Mouse (Mus musculus) ES-CJ7 (cell line): ENCODE measurements at regions not wholly inside any gene's neighbourhood (a gene's known extent, or its start where the extent isn't known, plus 50 kb on each side); places are given as distances from the start of the nearest gene placed in this dataset.
A peak's percentile ranks its signal among the peaks of the same experiment; 100 is the strongest.

Experiments used
- DNase-seq: peaks from one replicate; pipeline ENCODE4 v3.0.0; 2011; ENCODE audit warnings: low read depth, low spot score

DNA sequence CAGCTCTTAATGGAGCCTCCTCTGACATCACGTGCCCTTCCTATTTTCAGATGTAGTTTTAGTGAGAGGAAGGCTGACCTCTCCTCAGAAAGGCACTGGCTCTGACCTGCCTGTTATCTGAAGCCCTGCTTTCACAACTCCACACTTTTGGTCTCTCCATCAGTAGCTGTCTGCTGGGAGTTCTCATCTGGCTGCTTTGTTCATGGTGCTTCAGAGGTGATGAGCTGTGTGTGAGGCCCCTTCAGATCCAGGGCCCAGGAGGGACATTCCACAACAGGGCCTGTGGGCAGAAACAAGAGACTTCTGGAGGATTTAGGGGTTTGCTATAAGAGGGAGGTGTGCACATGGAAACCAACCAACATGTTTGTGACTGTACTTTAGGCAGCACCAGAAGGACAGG lies 50.8 kb upstream of the Fhl2 start:
- DNase-seq: no peak

DNA sequence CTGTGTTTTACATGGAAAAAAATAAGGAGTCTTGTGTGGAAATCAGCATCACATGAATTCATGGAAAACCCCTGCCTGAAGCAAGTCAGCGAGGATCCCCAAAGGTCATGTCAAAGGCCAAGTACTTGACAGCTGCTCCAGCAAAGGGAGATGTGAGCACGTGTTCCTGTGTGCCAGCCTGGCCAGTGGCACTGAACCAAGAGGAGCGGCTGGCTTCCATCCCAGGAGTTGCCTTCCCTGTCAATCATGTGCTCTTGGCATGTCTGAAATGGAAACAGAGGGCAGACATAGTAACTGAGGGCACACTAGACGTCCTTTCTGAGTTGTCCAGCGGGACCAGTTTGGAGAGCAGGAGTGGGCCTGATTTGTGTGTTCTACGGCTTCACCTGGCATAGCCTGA lies 53.5 kb upstream of the Fhl2 start:
- DNase-seq: no peak

DNA sequence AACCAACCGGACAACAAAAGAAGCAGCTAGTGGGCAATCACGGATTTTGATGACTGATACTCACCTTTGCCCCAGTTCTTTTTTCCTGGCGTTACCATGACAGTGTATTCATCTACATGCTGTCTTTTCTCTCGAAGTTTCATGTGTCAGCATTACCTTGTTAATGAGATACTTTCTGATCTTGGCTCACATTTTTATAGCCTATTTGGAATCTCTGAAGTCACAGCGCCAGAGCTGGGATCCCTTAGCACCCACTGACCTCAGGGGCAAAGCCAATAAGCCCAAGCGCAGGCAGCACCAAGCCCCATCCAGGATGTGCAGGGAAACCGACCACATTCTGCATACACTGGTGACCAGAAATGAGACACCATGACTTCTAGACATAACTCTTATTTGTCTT lies 54.6 kb upstream of the Fhl2 start:
- no peak for DNase-seq

DNA sequence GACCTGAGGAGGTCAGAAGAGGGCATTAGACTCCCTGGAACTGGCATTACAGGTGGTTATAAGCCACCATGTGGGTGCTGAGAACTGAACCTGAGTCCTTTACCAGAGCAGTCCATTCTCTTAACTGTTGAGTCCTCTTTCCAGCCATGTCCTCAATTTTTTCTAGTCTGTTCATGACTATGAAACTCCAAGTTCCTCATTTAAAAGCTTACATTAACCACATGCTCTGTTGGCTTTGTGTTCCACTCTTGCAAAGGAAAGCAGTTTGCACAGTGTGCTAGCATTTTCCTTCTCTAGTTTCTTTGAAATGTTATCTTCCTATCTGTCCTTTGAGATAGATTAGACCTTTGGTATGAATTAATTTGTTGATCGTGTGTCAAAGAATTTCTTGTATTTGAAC lies 57.3 kb upstream of the Fhl2 start:
- DNase-seq: no peak

DNA sequence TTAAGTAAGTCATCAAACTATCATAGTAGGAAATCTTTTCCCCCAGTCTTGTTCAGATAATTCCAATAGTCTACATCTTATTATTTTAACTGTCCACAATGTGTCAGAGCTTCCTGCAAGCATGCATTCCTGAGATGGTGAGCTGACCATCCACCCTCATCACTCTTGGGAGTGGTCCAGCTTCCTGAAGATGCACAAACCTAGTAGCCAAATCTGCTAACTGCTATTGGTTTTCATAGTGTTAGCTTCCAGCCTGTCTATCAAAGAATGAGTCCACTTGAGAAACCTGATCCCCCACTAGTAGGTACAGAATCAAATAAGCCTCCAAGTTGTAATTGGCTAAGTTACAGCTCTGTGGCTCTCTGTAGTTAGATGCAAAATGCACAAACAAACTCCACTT lies 59.3 kb upstream of the Fhl2 start:
- DNase-seq: no peak

DNA sequence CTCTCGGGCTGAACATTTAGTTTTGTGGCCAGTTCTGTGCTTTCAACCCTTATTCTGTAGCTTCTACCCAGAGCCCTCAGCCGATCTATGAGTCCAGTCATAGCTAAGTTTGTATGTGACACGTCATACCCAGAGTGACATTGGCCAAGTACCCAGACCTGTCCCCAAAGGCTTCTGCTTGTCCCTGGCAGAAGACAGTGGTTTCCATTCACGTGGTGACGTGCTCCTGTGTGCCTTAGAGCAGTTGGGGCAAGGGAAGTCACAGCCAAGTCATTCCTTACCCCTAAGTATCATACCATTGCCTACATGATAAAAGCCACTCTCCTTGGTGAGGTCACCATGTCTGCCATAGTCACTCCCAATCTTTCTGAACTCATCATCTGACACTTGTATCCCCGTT lies 61.1 kb upstream of the Fhl2 start:
- DNase-seq: no peak

DNA sequence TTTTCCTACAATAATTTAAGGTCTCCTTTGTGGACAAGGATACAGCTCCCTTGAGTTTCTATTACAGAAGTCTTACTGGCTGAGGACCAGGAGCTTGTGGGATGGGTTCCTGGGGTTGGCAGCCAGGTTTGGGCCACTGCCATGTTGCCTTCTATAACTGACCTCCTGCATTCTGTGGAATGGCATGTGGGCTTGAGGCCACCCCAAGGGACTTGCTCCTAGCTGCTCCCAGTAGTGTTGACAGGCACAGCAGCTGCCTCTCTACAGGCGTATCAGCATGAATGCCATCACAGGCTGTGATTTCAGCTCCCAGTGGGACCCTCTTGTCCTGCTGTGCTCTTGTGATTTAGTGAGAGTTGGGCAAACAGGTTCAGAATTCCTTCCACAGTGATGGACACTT lies 63.1 kb upstream of the Fhl2 start:
- no peak for DNase-seq

DNA sequence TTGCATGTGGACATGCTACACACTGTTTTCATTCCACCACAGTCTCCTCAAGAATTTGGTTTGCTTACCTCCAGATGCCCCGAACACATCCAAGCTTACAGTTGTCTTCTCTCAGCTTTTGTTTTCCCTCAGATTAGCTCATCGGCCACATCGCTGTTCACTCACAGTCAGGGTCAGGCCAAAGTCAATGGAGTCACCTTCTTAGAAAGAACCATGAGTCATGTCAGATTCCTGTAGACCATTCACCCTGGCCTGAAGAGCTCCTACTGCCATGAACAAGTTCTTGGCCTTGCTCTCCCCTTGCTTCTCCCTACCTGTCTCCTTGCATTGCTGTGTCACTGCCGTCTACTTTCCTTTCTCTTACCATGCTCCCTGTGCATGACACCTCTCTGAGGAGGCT lies 63.7 kb upstream of the Fhl2 start:
- DNase-seq: no peak

DNA sequence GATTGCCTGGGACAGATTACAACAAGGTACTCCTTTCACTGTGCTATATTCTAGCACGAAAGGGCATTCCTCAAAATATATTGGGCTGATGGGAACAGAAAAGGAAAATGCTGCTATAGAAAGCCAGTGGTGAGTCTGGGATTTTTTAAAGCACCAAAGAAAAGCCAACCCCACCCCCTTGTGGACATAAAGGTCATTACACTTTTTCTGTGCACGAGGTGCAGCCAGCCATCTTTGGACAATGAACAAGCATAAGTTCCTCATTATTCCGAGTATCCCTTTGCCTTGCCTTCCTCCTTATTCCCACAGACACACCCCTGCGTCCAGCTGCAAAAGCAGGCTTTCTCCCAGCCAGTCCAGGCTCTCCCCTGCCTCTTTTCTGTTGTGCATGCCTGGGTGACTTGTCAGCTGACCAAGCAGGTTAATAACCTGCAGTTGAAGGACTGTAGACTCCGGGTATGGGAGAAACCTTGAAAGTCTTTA lies 67.7 kb upstream of the Fhl2 start:
- peak; percentile 71 for DNase-seq

DNA sequence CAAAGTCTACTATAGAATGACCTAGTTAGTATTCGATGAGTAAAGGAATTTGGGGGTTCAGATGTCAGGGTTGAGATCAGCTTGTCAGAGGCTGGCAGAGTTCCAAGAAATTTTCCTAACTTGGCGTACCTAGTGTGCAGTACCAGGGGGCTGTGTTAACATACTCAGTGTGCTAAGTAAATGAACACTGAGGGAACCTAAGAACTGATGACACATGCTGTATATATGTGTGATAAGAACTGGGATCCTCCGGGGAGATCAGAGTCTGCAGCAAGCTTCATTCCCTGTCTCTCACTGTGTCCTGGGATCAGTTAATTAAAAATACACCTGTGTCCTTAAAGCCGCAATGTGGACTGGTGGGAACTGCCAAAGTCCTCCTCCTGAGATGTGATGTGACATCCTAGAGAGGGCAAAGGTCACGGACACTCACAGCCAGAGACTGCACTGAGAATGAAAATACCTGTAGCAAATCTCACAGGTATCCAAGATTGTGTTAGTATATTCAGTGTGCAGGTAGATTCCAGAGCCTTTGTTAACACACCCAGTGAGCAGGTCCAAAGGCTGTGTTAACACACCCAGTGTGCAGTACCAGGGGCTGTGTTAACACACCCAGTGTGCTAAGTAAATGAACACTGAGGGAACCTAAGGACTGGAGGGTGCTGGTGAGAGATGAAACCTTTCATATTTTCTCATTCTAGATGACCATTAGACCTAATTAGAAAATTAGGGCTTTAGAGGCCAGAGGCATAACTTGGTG lies 69.1 kb upstream of the Fhl2 start:
- no peak for DNase-seq

DNA sequence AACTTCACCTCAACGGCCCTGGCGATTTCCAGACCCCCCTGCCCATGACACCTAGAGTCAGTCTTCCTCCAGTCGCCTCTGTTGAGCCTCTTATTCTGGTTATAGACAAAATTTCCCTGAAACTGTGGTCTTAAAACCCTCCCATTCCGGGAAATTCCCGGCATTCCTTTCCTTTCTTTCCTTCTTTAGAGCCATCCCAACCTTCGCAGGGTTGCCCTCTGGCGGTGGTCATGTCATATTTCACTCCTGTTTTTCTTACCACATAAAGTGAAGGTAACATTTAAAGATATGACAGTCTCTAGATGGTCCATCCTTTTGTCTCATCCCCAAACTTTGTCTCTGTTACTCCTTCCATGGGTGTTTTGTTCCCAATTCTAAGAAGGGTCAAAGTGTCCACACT lies 72.9 kb upstream of the Fhl2 start:
- DNase-seq: peak; percentile 85

DNA sequence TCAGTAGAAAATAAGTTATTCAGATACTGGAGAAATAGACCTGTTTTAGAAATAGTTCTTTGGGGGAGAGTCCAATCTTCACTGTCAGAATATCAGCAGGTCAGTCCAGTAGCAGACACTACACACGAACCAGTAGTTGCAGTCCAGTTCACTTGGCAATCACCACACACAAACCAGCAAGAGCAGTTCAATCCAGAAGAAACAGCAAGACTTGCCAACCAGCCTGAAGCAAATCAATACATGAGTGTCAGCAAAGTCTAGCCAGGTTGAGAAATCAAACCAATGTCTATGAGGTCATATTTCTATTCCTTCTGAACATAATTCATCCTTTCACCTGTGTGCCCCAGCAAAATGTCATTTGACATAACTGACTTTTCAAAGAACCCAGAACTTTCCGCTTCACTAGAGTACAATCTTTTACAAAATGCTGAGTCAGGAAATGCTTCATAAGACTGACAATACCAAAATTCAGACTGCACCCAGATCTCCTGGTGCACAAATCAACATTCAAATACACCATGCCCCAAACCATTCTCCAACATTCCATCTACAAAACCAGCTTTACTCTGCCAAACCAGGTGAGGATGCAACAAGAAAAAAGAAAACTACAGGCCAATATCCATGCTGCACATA lies 76.6 kb upstream of the Fhl2 start:
- no peak for DNase-seq

DNA sequence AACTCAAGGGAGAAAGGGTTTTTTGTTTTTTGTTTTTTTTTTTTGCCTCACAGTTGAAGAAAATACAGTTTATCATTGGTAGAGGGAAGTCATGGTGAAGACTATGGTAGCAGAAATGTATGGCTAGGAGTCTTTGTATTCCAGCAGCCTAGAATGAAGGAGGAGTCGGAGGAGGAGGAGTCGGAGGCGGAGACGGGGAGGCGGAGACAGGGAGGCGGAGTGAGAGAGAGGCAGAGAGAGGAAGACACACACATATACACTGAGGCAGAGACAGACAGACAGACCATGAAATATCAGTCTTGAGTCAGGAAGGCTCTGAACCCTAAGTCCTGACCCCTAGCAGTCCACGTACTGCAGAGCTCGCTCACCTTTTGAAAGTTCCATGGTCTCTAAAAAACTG lies 95.0 kb upstream of the Fhl2 start:
- DNase-seq: peak; percentile 21

DNA sequence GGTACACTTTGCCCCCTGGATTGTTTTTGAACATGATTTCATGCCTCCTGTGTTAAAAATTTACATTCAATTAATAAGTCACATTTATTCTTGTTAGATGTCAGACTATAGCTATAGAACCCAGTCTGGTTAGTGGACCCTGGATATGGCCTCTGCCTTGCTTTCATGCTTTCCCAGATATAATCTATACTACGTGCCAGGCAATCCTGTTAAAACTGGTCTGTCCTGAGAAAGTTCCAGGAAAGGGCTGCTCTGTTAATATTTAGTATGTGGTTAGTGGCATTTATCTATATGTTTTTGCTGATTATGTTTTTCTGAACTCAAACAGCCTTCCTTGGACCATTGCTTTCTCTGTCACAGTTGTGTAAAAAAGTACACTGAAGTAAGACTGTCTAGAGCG lies 95.8 kb upstream of the Fhl2 start:
- DNase-seq: no peak

DNA sequence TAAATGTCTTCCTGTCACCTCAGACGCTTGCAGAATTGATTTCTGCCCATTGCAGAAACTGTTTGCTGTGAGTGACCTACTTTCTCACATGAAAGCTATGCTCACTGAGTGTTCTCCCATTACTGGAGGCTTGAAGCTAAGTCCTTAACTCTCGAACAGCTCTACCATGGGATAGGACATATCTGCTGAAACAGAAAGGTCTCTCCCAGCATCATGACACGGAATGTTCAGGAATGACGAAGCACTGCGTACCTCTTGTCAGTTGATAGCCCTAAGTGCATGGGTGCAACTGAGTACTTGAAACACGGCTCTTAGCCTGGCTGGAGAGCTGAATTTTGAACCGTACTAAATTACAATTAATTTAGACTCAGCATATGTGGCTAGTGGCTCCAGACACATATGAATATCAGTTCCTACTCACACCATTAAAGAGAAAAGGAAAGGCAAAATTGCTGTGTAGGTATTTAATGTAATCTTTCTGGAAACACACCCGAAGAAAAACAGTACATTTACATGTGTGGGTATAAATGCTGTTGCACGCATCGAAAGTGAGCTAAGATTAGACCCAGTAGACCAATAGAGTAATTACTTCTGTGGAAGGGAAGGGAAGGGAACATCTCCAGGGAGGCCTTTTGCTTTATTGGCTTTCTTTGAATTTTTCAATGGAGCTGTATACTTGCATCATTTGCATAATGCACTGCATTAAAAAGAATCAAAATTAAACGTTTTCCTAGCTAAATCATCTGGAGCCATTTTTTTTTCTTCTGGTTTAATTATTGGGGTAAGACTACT lies 97.6 kb upstream of the Fhl2 start:
- no peak for DNase-seq

DNA sequence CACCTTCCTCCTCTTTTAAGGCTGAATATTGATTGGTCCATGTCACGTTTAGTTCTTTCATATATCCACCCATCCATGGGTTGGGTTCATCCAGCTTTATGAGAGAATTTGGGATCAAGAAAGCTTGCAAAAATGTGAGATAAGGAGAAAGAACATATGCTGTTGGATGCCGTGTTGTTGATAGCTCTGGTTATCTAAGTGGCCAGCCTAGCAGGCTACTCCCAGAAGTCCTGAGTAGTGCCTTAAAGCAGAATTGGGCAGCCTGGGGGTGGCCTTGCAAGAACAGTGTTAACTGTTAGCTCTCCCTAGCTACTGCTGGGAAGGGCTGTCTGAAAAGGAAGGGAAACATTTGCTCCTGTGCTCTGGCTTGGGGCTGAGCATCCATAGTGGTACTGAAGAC lies 100.8 kb upstream of the Fhl2 start:
- no peak for DNase-seq

DNA sequence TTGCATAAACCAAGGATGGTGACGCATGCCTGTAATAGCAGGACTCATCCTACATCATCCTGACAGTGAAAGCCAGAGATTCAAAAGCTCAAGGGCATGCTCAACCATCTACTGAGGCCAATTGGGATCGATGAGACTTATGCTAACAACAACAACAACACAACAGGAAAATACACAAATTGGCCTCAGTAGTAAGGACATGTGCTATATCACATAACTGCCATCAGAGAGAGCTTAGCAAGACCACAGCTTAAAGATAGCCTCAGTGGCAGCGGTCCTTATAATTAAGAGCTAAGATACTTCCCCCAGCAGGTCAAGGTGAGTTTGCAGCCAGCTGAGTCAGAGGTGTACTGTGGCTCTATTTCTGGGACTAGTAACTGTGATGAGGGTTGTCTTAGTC lies 102.0 kb upstream of the Fhl2 start:
- no peak for DNase-seq

DNA sequence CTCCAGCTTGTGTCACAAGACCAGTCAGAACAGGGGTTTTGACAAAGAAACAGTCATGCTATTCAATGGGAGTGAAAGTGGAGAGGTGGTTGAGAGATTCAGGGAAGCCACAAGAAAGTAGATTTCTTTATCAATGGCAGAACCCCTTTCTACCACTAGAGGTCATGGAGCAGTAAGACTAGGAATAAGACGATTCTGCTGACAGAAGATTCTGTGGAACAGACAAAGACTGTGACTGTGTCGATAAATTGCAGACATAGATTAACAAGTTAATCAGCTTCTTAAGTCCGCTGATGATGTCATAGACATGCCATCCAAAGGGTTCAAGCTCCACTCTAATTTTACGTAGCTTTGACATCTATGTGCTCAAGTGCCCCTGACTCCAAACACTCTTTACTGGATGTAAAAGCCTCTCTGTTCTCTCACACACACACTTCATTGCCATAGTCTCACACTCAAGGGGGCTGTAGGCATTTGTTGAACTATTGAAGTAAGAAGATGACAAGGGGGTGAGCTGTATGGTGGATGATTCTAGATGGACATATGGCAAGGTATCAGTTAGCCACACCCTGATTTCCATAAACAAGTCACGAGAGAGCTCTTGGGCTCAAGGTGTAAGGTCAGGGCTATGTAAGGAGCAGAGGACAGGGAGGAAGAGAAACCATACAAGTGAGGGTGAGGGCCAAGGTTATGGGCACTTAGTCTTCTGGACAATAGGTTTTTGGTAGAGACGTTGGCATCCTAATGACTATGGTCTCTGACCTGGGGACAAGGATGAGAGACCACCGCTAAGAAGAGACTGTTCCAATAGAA lies 102.9 kb upstream of the Fhl2 start:
- DNase-seq: peak; percentile 59

DNA sequence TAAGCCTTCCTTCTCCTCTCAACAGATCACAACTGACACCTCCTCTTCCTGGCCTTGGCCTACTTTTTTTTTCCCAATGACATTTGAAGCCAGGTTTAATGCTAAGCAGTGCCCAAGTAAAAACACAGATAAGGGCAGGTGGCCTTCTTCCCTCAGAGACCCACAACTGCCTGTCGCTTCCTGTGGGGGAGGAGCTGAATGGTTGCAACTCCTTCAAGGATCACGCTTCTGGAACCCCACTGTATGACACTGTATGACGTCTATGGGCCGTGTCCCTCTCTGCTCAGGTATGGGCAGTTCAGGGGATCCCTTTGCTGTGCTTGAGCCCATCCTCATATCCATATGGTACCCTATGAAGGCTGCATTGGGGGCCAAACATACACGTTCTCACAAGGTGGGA lies 103.9 kb upstream of the Fhl2 start:
- no peak for DNase-seq

DNA sequence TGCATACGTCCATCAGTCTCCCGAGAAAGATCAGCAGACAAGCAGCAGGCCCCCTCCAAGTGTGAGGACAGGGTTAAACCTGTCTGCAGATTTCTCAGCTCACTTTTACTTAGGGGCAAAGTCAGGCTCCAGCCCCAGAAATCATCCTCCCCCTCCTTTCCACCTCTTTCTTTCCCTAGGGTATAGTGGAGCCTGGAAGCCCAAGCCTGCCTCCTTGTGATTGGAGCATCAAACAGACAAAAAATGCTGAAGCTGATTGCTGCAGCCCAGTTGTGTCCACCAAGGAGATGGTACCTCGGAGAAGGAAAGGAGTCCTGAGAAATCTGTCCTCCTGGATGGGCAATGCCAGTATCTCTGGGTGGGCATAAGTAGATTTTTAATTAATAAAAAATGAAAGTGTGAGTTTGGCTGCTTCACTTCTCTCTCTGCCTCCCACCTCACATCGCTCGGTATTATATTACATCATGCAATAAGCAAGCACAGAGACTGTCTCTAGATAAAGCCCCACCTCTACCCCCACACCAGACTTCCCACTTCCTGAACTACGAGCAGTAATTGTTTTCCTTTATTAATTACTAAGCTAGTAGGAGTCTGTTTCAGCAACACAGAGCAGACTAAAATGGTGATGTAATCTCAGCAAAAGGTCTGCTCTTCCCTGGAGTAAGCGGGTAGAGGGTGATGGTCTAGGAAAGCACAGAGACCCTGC lies 105.2 kb upstream of the Fhl2 start:
- no peak for DNase-seq

DNA sequence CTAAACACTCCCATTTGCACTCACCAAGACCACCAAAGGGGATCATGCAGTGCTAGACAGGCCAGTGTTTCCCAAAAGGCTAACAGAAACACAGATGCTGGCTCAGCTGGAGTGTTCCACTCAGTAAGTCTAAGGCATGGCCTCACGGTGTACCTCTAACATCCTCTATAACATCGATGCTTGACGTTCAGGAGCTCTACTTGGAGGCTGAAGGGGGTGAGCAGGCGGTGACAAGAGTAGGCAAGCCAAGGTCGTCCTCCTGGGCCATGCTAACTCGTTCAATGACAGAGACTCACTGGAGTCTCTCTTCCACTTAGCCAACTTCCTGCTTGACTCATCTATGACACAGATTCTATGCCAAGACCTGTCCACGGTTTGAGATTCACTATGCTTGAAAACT lies 105.9 kb upstream of the Fhl2 start:
- DNase-seq: no peak
